Mouse (Mus musculus): ENCODE data around the gene Usp16. TPM values are rescaled to one million over a fixed set of nuclear protein-coding genes. Genes with fewer than 3 reads are reported as not detected.

The Usp16 gene
- total and polyA plus RNA-seq, 3 experiments = 80.9 to 149 (median 85.6) TPM

- H3K4me2 ChIP-seq (ENCODE audit: insufficient read depth, low read depth, poor library complexity, severe bottlenecking) = peak overlapping the region; percentile 65
- peak; percentile 60 for DNase-seq (ENCODE audit: extremely low read depth)
- peaks cover 13 to 35% of the 10 kb centered on the region in 2 experiments for H3K36me3 ChIP-seq (replicated peaks in 1 of 2; ENCODE audit: control insufficient read depth in 1 of 2, insufficient read depth in 1 of 2, low read length in 1 of 2)
- dilution Hi-C loops (cut with MboI; ENCODE audit: extremely low pct_ligation_motif_present, extremely low pct_unique_long_range_greater_than_20kb, low sequenced_read_pairs) (no loop called here), in situ Hi-C loops (cut with MboI; ENCODE audit: low pct_ligation_motif_present, low pct_unique_long_range_greater_than_20kb, low sequenced_read_pairs) (no loop called here)
- TF ChIP-seq KAT2A (IDR thresholded peaks at IDR 0.05; ENCODE audit: insufficient replicate concordance, low read length) (no peak), SMC3 (IDR thresholded peaks at IDR 0.05; ENCODE audit: low read depth, low read length) (no peak), ETS1 (conservative IDR thresholded peaks at IDR 0.05; ENCODE audit: low read depth, low read length) (peak; percentile 41; the same call in 1 of the 2 replicates), ZMIZ1 (IDR thresholded peaks at IDR 0.05; ENCODE audit: low read depth, low read length) (no peak), RCOR1 (conservative IDR thresholded peaks at IDR 0.05; ENCODE audit: low read depth, low read length) (no peak), NELFE (IDR thresholded peaks at IDR 0.05; ENCODE audit: low read depth, low read length) (no peak; the same call in 1 of the 2 replicates), MEF2A (IDR thresholded peaks at IDR 0.05; ENCODE audit: borderline replicate concordance, low read depth, low read length) (no peak), ZNF384 (IDR thresholded peaks at IDR 0.05; ENCODE audit: low read depth, low read length) (no peak), TCF12 (IDR thresholded peaks at IDR 0.05; ENCODE audit: low read depth, low read length) (peak; percentile 38; the same call in 1 of the 2 replicates), MAFK (IDR thresholded peaks at IDR 0.05; ENCODE audit: insufficient replicate concordance, low read length) (peak; percentile 42; the same call in 1 of the 2 replicates), SIN3A (IDR thresholded peaks at IDR 0.05; ENCODE audit: low read length) (no peak), JUND (conservative IDR thresholded peaks at IDR 0.05; ENCODE audit: low read depth, low read length) (no peak), PAX5 (IDR thresholded peaks at IDR 0.05; ENCODE audit: low read length) (no peak), CHD1 (IDR thresholded peaks at IDR 0.05; ENCODE audit: low read depth, low read length) (no peak; the same call in 1 of the 2 replicates), CTCF (conservative IDR thresholded peaks at IDR 0.05 in 1 of 2, IDR thresholded peaks at IDR 0.05 in 1 of 2; ENCODE audit: low read depth in 2 of 2, low read length in 2 of 2) (no peak), E2F4 (IDR thresholded peaks at IDR 0.05; ENCODE audit: insufficient replicate concordance, low read depth, low read length) (no peak), ELF1 (IDR thresholded peaks at IDR 0.05; ENCODE audit: low read depth, low read length) (peak; percentile 65; the same call in 1 of the 2 replicates), MYC (IDR thresholded peaks at IDR 0.05; ENCODE audit: low read depth, low read length) (no peak), EP300 (IDR thresholded peaks at IDR 0.05; ENCODE audit: low read length) (no peak), GABPA (IDR thresholded peaks at IDR 0.05; ENCODE audit: insufficient replicate concordance, low read depth, low read length) (no peak), POLR2AphosphoS2 (IDR thresholded peaks at IDR 0.05; ENCODE audit: low read depth, low read length) (no peak), USF1 (IDR thresholded peaks at IDR 0.05; ENCODE audit: low read depth, low read length) (no peak), BHLHE40 (IDR thresholded peaks at IDR 0.05; ENCODE audit: low read depth, low read length) (no peak), TBP (conservative IDR thresholded peaks at IDR 0.05; ENCODE audit: low read depth, low read length) (peak; percentile 68; the same call in 1 of the 2 replicates), MXI1 (IDR thresholded peaks at IDR 0.05; ENCODE audit: low read depth, low read length) (peak; percentile 57), MAZ (IDR thresholded peaks at IDR 0.05; ENCODE audit: low read depth, low read length) (peak; percentile 34; the same call in 1 of the 2 replicates), RAD21 (IDR thresholded peaks at IDR 0.05; ENCODE audit: low read depth, low read length) (no peak), CHD2 (IDR thresholded peaks at IDR 0.05; ENCODE audit: low read length) (no peak), USF2 (conservative IDR thresholded peaks at IDR 0.05; ENCODE audit: low read depth, low read length) (no peak), NRF1 (IDR thresholded peaks at IDR 0.05; ENCODE audit: low read depth, low read length) (peak; percentile 22; the same call in 1 of the 2 replicates), POLR2A (IDR thresholded peaks at IDR 0.05; ENCODE audit: low read depth, low read length) (peak; percentile 49), IRF4 (IDR thresholded peaks at IDR 0.05; ENCODE audit: low read depth, low read length) (0 out of 2 replicates have a peak, but pooled peaks have one; percentile 4), ZKSCAN1 (IDR thresholded peaks at IDR 0.05; ENCODE audit: borderline replicate concordance, low read depth, low read length) (no peak), MAX (IDR thresholded peaks at IDR 0.05; ENCODE audit: low read length) (no peak), HCFC1 (IDR thresholded peaks at IDR 0.05; ENCODE audit: low read depth, low read length) (peak; percentile 59)
- no peaks in the 10 kb centered on the region for H3K27me3 ChIP-seq (replicated peaks)
- no peaks in the 10 kb centered on the region for H3K79me2 ChIP-seq (replicated peaks; ENCODE audit: control insufficient read depth, extremely low read depth, insufficient read depth, poor library complexity, severe bottlenecking)
- no peaks in the 10 kb centered on the region for H3K9me3 ChIP-seq (replicated peaks; ENCODE audit: low read length)
- peaks cover 3 to 24% of the 10 kb centered on the region in 2 experiments; a peak in 2 of 4 replicates for H3K4me1 ChIP-seq (ENCODE audit: control insufficient read depth in 1 of 2, insufficient read depth in 2 of 2)
- H3K27ac ChIP-seq (ENCODE audit: insufficient read depth, low read depth) = peak overlapping the region; percentile 66
- H3K9ac ChIP-seq (ENCODE audit: insufficient read depth, low read depth) = peak overlapping the region; percentile 41
- H3K4me3 ChIP-seq (replicated peaks in 1 of 3; ENCODE audit: low read depth in 2 of 3, low read length in 2 of 3, poor library complexity in 1 of 3) = peak overlapping the region; percentile 43 to 52 (median 43)
Observed at GRCm38 (mm10) chr16:87438697-87439096, 15.8 kb upstream of the Usp16 start.
